Mouse (Mus musculus) intestine, embryonic 15.5 days (tissue): ENCODE data around the gene Rapgef5. TPM values are rescaled to one million over a fixed set of nuclear protein-coding genes. Genes with fewer than 3 reads are reported as not detected.

Experiments used
- ATAC-seq: fragments of 200-750 bp; cut with Nextera tagmentation; 2 replicates; pipeline ENCODE4 v1.8.0; 2017; ENCODE audit warnings: moderate TSS enrichment, moderate library complexity
- H3K27ac ChIP-seq: fragments of 300-500 bp; sonication (generic); 2 replicates; pipeline ENCODE4 v1.5.1; 2015; ENCODE audit warnings: mild to moderate bottlenecking, inconsistent platforms
- H3K27me3 ChIP-seq: fragments of 300-500 bp; sonication (generic); replicated peaks from 2 replicates; pipeline ENCODE4 v1.6.1; 2015; ENCODE audit warnings: inconsistent platforms
- H3K36me3 ChIP-seq: fragments of 300-500 bp; sonication (generic); 2 replicates; pipeline ENCODE4 v1.6.1; 2015; ENCODE audit warnings: inconsistent platforms
- H3K4me1 ChIP-seq: fragments of 300-500 bp; sonication (generic); replicated peaks from 2 replicates; pipeline ENCODE4 v1.6.1; 2015; ENCODE audit warnings: inconsistent platforms
- H3K4me2 ChIP-seq: fragments of 300-500 bp; sonication (generic); replicated peaks from 2 replicates; pipeline ENCODE4 v1.6.1; 2015; ENCODE audit warnings: mild to moderate bottlenecking, inconsistent platforms
- H3K4me3 ChIP-seq: fragments of 300-500 bp; sonication (generic); replicated peaks from 2 replicates; pipeline ENCODE4 v1.5.1; 2015; ENCODE audit warnings: inconsistent platforms
- H3K9ac ChIP-seq: fragments of 300-500 bp; sonication (generic); 2 replicates; pipeline ENCODE4 v1.6.1; 2015; ENCODE audit warnings: inconsistent platforms
- H3K9me3 ChIP-seq: fragments of 300-500 bp; sonication (generic); 2 replicates; pipeline ENCODE4 v1.6.1; 2016; ENCODE audit warnings: inconsistent platforms
- WGBS: fragments of 180-500 bp; shearing (Covaris S2); methylation state at CpG from one replicate; pipeline ENCODE4 v1.1.7; 2015; 5-methylcytosine and 5-hydroxymethylcytosine counted together
- polyA plus RNA-seq: library from polyadenylated mRNA; unstranded; fragments of >200 nt; fragmentation: Nextera tagmentation; extraction: Ambion mirVana; gene quantifications from 2 replicates; pipeline ENCODE4 v1.2.1, GENCODE M21; 2015

Rapgef5 gene
- polyA plus RNA-seq, 1 experiment from 2014 or later, result 9.8 TPM

GRCm38 (mm10) chr12:117663637-117664036 lies 147.4 kb downstream of the Rapgef5 start:
- Histone ChIP-seq H3K9ac (no peak overlapping the region), H3K27me3 (no peaks in the 10 kb centered on the region), H3K4me1 (no peaks in the 10 kb centered on the region), H3K4me2 (no peak overlapping the region), H3K27ac (no peak overlapping the region), H3K4me3 (no peak overlapping the region), H3K9me3 (no peaks in the 10 kb centered on the region), H3K36me3 (no peaks in the 10 kb centered on the region)
- 41% methylated on average over 5 of the region's 5 CpGs for WGBS
- ATAC-seq, result no peak

GRCm38 (mm10) chr12:117664644-117665043 lies 148.4 kb downstream of the Rapgef5 start:
- no peak overlapping the region for H3K27ac ChIP-seq
- no peaks in the 10 kb centered on the region for H3K9me3 ChIP-seq
- no peak overlapping the region for H3K9ac ChIP-seq
- H3K4me3 ChIP-seq, result no peak overlapping the region
- no peaks in the 10 kb centered on the region for H3K27me3 ChIP-seq
- no peaks in the 10 kb centered on the region for H3K4me1 ChIP-seq
- H3K36me3 ChIP-seq, result no peaks in the 10 kb centered on the region
- no peak overlapping the region for H3K4me2 ChIP-seq
- ATAC-seq, result no peak
- WGBS, result 79% methylated on average over 5 of the region's 5 CpGs

GRCm38 (mm10) chr12:117666391-117666790 lies 150.1 kb downstream of the Rapgef5 start:
- no peak for ATAC-seq
- Histone ChIP-seq H3K4me2 (no peak overlapping the region), H3K9me3 (no peaks in the 10 kb centered on the region), H3K36me3 (no peaks in the 10 kb centered on the region), H3K9ac (no peak overlapping the region), H3K27ac (no peak overlapping the region), H3K4me3 (no peak overlapping the region), H3K4me1 (no peaks in the 10 kb centered on the region), H3K27me3 (no peaks in the 10 kb centered on the region)
- WGBS, result 93% methylated on average over 3 of the region's 3 CpGs

- H3K4me2 ChIP-seq, result no peak overlapping the region
- H3K27ac ChIP-seq, result no peak overlapping the region
- no peaks in the 10 kb centered on the region for H3K9me3 ChIP-seq
- no peak overlapping the region for H3K4me3 ChIP-seq
- ATAC-seq, result no peak
- H3K36me3 ChIP-seq, result no peaks in the 10 kb centered on the region
- H3K4me1 ChIP-seq, result no peaks in the 10 kb centered on the region
- no peak overlapping the region for H3K9ac ChIP-seq
- WGBS, result 71% methylated on average over 10 of the region's 10 CpGs
- no peaks in the 10 kb centered on the region for H3K27me3 ChIP-seq
Measured at GRCm38 (mm10) chr12:117669610-117670400, 153.5 kb downstream of the Rapgef5 start.

- Histone ChIP-seq H3K36me3 (no peaks in the 10 kb centered on the region), H3K9me3 (no peaks in the 10 kb centered on the region), H3K4me3 (no peak overlapping the region), H3K27ac (no peak overlapping the region), H3K27me3 (no peaks in the 10 kb centered on the region), H3K4me1 (no peaks in the 10 kb centered on the region), H3K9ac (no peak overlapping the region), H3K4me2 (no peak overlapping the region)
- ATAC-seq, result peak; percentile 39; the same call in 1 of the 2 replicates
- whole genome bisulfite sequencing, result 47% methylated on average over 2 of the region's 2 CpGs
Measured at GRCm38 (mm10) chr12:117673188-117673587, 156.9 kb downstream of the Rapgef5 start.

- no peak overlapping the region for H3K27ac ChIP-seq
Measured at GRCm38 (mm10) chr12:117674511-117674910, 158.2 kb downstream of the Rapgef5 start.

GRCm38 (mm10) chr12:117676265-117676664 lies 160.0 kb downstream of the Rapgef5 start:
- Histone ChIP-seq H3K36me3 (no peaks in the 10 kb centered on the region), H3K27ac (no peak overlapping the region), H3K4me1 (no peaks in the 10 kb centered on the region), H3K27me3 (no peaks in the 10 kb centered on the region), H3K4me3 (no peak overlapping the region), H3K9ac (no peak overlapping the region), H3K4me2 (no peak overlapping the region), H3K9me3 (no peaks in the 10 kb centered on the region)
- ATAC-seq, result peak; percentile 50; the same call in 1 of the 2 replicates
- WGBS, result 79% methylated on average over 4 of the region's 4 CpGs

More at GRCm38 (mm10) chr12:117674511-117674910, 158.2 kb downstream of the Rapgef5 start:
- no peak overlapping the region for H3K4me2 ChIP-seq
- no peak for ATAC-seq
- H3K36me3 ChIP-seq, result no peaks in the 10 kb centered on the region
- no peaks in the 10 kb centered on the region for H3K9me3 ChIP-seq
- WGBS, result 99% methylated on average over 2 of the region's 2 CpGs
- no peak overlapping the region for H3K4me3 ChIP-seq
- no peaks in the 10 kb centered on the region for H3K4me1 ChIP-seq
- no peak overlapping the region for H3K9ac ChIP-seq
- H3K27me3 ChIP-seq, result no peaks in the 10 kb centered on the region

- H3K27me3 ChIP-seq, result no peaks in the 10 kb centered on the region
- H3K9me3 ChIP-seq, result no peaks in the 10 kb centered on the region
- H3K27ac ChIP-seq, result no peak overlapping the region
- WGBS, result 70% methylated on average over 3 of the region's 3 CpGs
- no peak overlapping the region for H3K9ac ChIP-seq
- H3K36me3 ChIP-seq, result no peaks in the 10 kb centered on the region
- ATAC-seq, result no peak
- H3K4me1 ChIP-seq, result no peaks in the 10 kb centered on the region
- no peak overlapping the region for H3K4me2 ChIP-seq
- no peak overlapping the region for H3K4me3 ChIP-seq
Measured at GRCm38 (mm10) chr12:117678916-117679315, 162.6 kb downstream of the Rapgef5 start.

GRCm38 (mm10) chr12:117679795-117680194 lies 163.5 kb downstream of the Rapgef5 start:
- WGBS, result 48% methylated on average over 4 of the region's 4 CpGs

GRCm38 (mm10) chr12:117681273-117681672 lies 165.0 kb downstream of the Rapgef5 start:
- no peaks in the 10 kb centered on the region for H3K4me1 ChIP-seq
- H3K4me3 ChIP-seq, result no peak overlapping the region
- WGBS, result 76% methylated on average over 4 of the region's 4 CpGs
- no peak overlapping the region for H3K9ac ChIP-seq
- no peak overlapping the region for H3K4me2 ChIP-seq
- ATAC-seq, result no peak
- no peak overlapping the region for H3K27ac ChIP-seq
- H3K9me3 ChIP-seq, result no peaks in the 10 kb centered on the region
- H3K36me3 ChIP-seq, result no peaks in the 10 kb centered on the region
- H3K27me3 ChIP-seq, result no peaks in the 10 kb centered on the region

More at GRCm38 (mm10) chr12:117679795-117680194, 163.5 kb downstream of the Rapgef5 start:
- H3K4me3 ChIP-seq, result no peak overlapping the region
- H3K27ac ChIP-seq, result no peak overlapping the region
- no peak for ATAC-seq
- H3K4me2 ChIP-seq, result no peak overlapping the region
- no peaks in the 10 kb centered on the region for H3K4me1 ChIP-seq
- no peaks in the 10 kb centered on the region for H3K9me3 ChIP-seq
- no peaks in the 10 kb centered on the region for H3K36me3 ChIP-seq
- no peak overlapping the region for H3K9ac ChIP-seq
- no peaks in the 10 kb centered on the region for H3K27me3 ChIP-seq

- Histone ChIP-seq H3K9me3 (no peaks in the 10 kb centered on the region), H3K9ac (no peak overlapping the region), H3K27me3 (no peaks in the 10 kb centered on the region), H3K36me3 (no peaks in the 10 kb centered on the region), H3K4me1 (no peaks in the 10 kb centered on the region), H3K27ac (no peak overlapping the region), H3K4me2 (no peak overlapping the region), H3K4me3 (no peak overlapping the region)
- WGBS, result 70% methylated on average over 2 of the region's 2 CpGs
- no peak for ATAC-seq
Measured at GRCm38 (mm10) chr12:117683377-117683776, 167.1 kb downstream of the Rapgef5 start.

GRCm38 (mm10) chr12:117683984-117684383 lies 167.7 kb downstream of the Rapgef5 start:
- no peaks in the 10 kb centered on the region for H3K36me3 ChIP-seq
- no peaks in the 10 kb centered on the region for H3K27me3 ChIP-seq
- no peak overlapping the region for H3K9ac ChIP-seq
- H3K4me2 ChIP-seq, result no peak overlapping the region
- 40% methylated on average over 3 of the region's 3 CpGs for WGBS
- 0 out of 2 replicates have a peak, but pooled peaks cover under 1% of the 10 kb centered on the region for H3K4me1 ChIP-seq
- H3K27ac ChIP-seq, result no peak overlapping the region
- ATAC-seq, result no peak
- H3K9me3 ChIP-seq, result no peaks in the 10 kb centered on the region
- no peak overlapping the region for H3K4me3 ChIP-seq

- Histone ChIP-seq H3K4me2 (no peak overlapping the region), H3K9me3 (no peaks in the 10 kb centered on the region), H3K4me3 (no peak overlapping the region), H3K27me3 (no peaks in the 10 kb centered on the region), H3K4me1 (0 out of 2 replicates have a peak, but pooled peaks cover 7% of the 10 kb centered on the region), H3K36me3 (no peaks in the 10 kb centered on the region), H3K9ac (no peak overlapping the region), H3K27ac (no peak overlapping the region)
- ATAC-seq, result no peak
- 48% methylated on average over 3 of the region's 3 CpGs for WGBS
Measured at GRCm38 (mm10) chr12:117684788-117685187, 168.5 kb downstream of the Rapgef5 start.
